Mouse (Mus musculus) embryo, embryonic 10 days (tissue): ENCODE results near the gene Pdcl3.

Source experiments
- DNase-seq: peaks from one replicate; pipeline ENCODE4 v3.0.0-alpha.2; 2015; ENCODE audit warnings: low spot score

Pdcl3 gene

GRCm38 (mm10) chr1:38985308-38985707 is at the start of gene Pdcl3:
Pdcl3 (plus strand) TSS chr1:38985608.
- no peak for DNase-seq

GRCm38 (mm10) chr1:38936780-38937179 is 48.6 kb upstream of the Pdcl3 start:
- DNase-seq = peak; percentile 85

- no peak for DNase-seq
Measured at GRCm38 (mm10) chr1:38938849-38939248, 46.6 kb upstream of the Pdcl3 start, which contains the start of gene Nms. Nms (plus strand) TSS chr1:38939149.

GRCm38 (mm10) chr1:38939608-38940007 is 45.8 kb upstream of the Pdcl3 start:
- DNase-seq = peak; percentile 73

GRCm38 (mm10) chr1:38956457-38956856 is 29.0 kb upstream of the Pdcl3 start:
- no peak for DNase-seq

- DNase-seq = no peak
Measured at GRCm38 (mm10) chr1:38969116-38969515, 16.3 kb upstream of the Pdcl3 start.

GRCm38 (mm10) chr1:38971712-38972111 is 13.7 kb upstream of the Pdcl3 start:
- DNase-seq = no peak

- no peak for DNase-seq
Measured at GRCm38 (mm10) chr1:38972986-38973592, 12.3 kb upstream of the Pdcl3 start.

- DNase-seq = no peak
Measured at GRCm38 (mm10) chr1:38979953-38980352, 5.5 kb upstream of the Pdcl3 start.

- DNase-seq = no peak
Measured at GRCm38 (mm10) chr1:38983870-38984269, 1.5 kb upstream of the Pdcl3 start.

GRCm38 (mm10) chr1:38987080-38987864 is 1.9 kb downstream of the Pdcl3 start:
- peak; percentile 99 for DNase-seq

- DNase-seq = no peak
Measured at GRCm38 (mm10) chr1:38987865-38988211, 2.4 kb downstream of the Pdcl3 start.

GRCm38 (mm10) chr1:38988357-38988756 is 2.9 kb downstream of the Pdcl3 start:
- no peak for DNase-seq

GRCm38 (mm10) chr1:38992365-38992764 is 7.0 kb downstream of the Pdcl3 start:
- no peak for DNase-seq

- DNase-seq = peak; percentile 93
Measured at GRCm38 (mm10) chr1:39001106-39001505, 15.7 kb downstream of the Pdcl3 start.

- DNase-seq = no peak
Measured at GRCm38 (mm10) chr1:39005751-39006354, 20.4 kb downstream of the Pdcl3 start.

- DNase-seq = no peak
Measured at GRCm38 (mm10) chr1:39006830-39007829, 21.7 kb downstream of the Pdcl3 start.

GRCm38 (mm10) chr1:39010583-39011021 is 25.2 kb downstream of the Pdcl3 start:
- peak; percentile 89 for DNase-seq

- no peak for DNase-seq
Measured at GRCm38 (mm10) chr1:39012576-39012975, 27.2 kb downstream of the Pdcl3 start.

- no peak for DNase-seq
Measured at GRCm38 (mm10) chr1:39013843-39014242, 28.4 kb downstream of the Pdcl3 start.

- DNase-seq = no peak
Measured at GRCm38 (mm10) chr1:39015529-39015928, 30.1 kb downstream of the Pdcl3 start.

GRCm38 (mm10) chr1:39017871-39018270 is 32.5 kb downstream of the Pdcl3 start:
- DNase-seq = no peak
